Mouse (Mus musculus) liver, postnatal 0 days (tissue): ENCODE measurements around the gene Lnx2.

Experiments used
- CTCF ChIP-seq: sonication (generic); IDR thresholded peaks from 2 replicates; pipeline ENCODE4 v1.5.1; 2016; ENCODE audit warnings: antibody characterized with exemption, low read depth
- EP300 ChIP-seq: IDR thresholded peaks from 2 replicates; pipeline ENCODE4 v1.6.1; 2016; ENCODE audit warnings: antibody characterized with exemption, low read depth, mild to moderate bottlenecking

DNA sequence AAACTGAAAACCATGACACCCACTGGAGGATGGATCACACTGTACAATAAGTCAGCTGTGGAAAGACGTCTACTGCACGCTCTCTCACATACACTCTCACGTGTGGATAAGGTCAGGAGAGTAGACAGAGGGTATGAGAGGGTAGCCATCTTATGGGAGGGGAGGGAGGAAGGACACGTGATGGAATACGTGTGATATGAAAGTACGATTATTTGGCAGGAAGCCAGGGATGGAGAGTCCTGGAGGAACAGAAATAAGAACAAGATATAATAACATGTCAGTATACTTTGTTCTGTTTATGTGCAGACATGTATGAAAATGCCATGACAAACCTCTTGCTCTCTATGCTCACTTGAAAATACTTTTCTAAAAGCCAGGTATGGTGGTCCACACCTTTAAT lies 41.1 kb downstream of the Lnx2 start:
- no peak for TF ChIP-seq CTCF
- no peak for TF ChIP-seq EP300
